Mouse (Mus musculus) midbrain, embryonic 11.5 days (tissue): Measurements from ENCODE around the gene Usp19. TPM values are rescaled to one million over a fixed set of nuclear protein-coding genes. Genes with fewer than 3 reads are reported as not detected.

Experiments
- ATAC-seq: fragments of 200-750 bp; cut with Nextera tagmentation; 2 replicates; pipeline ENCODE4 v1.8.0; 2017; ENCODE audit warnings: moderate TSS enrichment, moderate library complexity; ENCODE audit not compliant: low FRiP score
- DNase-seq: peaks from one replicate; pipeline ENCODE4 v3.0.0; 2015; ENCODE audit warnings: low spot score; ENCODE audit errors: missing footprints
- H3K27ac ChIP-seq: fragments of 300-500 bp; sonication (generic); 2 replicates; pipeline ENCODE4 v1.5.1; 2014; ENCODE audit warnings: low read depth, low read length
- H3K27me3 ChIP-seq: fragments of 300-500 bp; sonication (generic); 2 replicates; pipeline ENCODE4 v1.6.1; 2014; ENCODE audit warnings: mild to moderate bottlenecking, low read length, moderate library complexity, mixed read lengths; ENCODE audit not compliant: control insufficient read depth, insufficient read depth
- H3K36me3 ChIP-seq: fragments of 300-500 bp; sonication (generic); 2 replicates; pipeline ENCODE4 v1.6.1; 2014; ENCODE audit warnings: mild to moderate bottlenecking, low read length, moderate library complexity, mixed read lengths; ENCODE audit not compliant: control insufficient read depth, insufficient read depth
- H3K4me1 ChIP-seq: fragments of 300-500 bp; sonication (generic); 2 replicates; pipeline ENCODE4 v1.6.1; 2014; ENCODE audit warnings: low read length; ENCODE audit not compliant: control insufficient read depth, insufficient read depth
- H3K4me2 ChIP-seq: fragments of 300-500 bp; sonication (generic); 2 replicates; pipeline ENCODE4 v1.6.1; 2014; ENCODE audit warnings: mild to moderate bottlenecking, moderate library complexity
- H3K4me3 ChIP-seq: fragments of 300-500 bp; sonication (generic); 2 replicates; pipeline ENCODE4 v1.5.1; 2014; ENCODE audit warnings: low read depth, low read length
- H3K9ac ChIP-seq: fragments of 300-500 bp; sonication (generic); 2 replicates; pipeline ENCODE4 v1.6.1; 2014; ENCODE audit warnings: low read length
- H3K9me3 ChIP-seq: fragments of 300-500 bp; sonication (generic); 2 replicates; pipeline ENCODE4 v1.6.1; 2016; ENCODE audit warnings: low read length; ENCODE audit not compliant: control insufficient read depth
- WGBS: fragments of 180-500 bp; shearing (Covaris S2); extraction: QIAGEN DNeasy Blood & Tissue Kit; methylation state at CpG from one replicate; pipeline ENCODE4 v1.1.7; 2014; 5-methylcytosine and 5-hydroxymethylcytosine counted together
- polyA plus RNA-seq: library from polyadenylated mRNA; unstranded; fragments of >200 nt; fragmentation: Nextera tagmentation; extraction: Ambion mirVana; gene quantifications from 2 replicates; pipeline ENCODE4 v1.2.1, GENCODE M21; 2014

Usp19 gene
- polyA plus RNA-seq, 1 experiment from 2014 or later, result 63.0 TPM

DNA sequence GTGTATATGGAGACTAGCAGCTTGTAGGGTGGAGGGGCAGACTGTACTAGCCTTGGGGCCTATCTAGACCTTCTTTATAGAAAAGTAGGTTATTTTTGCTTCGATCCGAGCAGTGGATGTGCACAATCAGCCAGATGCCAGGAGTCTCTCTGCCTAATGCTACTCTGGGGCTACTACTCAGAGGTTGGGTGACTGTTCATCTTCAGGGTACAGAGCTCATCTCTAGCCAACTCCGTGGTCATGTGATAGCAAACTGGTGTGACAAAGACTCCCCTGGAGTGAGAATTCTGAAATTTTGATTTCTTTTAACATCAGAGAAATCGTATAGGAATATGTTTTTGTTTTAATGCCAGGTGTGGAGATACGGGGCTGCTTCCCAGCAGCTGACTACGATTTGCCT, 37.5 kb upstream of the Usp19 start:
- peak; percentile 2; the same call in 1 of the 2 replicates for ATAC-seq
- no peaks in the 10 kb centered on the region for H3K27me3 ChIP-seq
- H3K9ac ChIP-seq, result peak overlapping the region; percentile 75
- H3K4me2 ChIP-seq, result peak overlapping the region; percentile 94
- no peak overlapping the region; the same call in 1 of the 2 replicates for H3K27ac ChIP-seq
- H3K36me3 ChIP-seq, result no peaks in the 10 kb centered on the region
- H3K9me3 ChIP-seq, result no peaks in the 10 kb centered on the region
- no peak for DNase-seq
- peak overlapping the region; percentile 57; the same call in 1 of the 2 replicates for H3K4me3 ChIP-seq
- 56% methylated on average over 6 of the region's 6 CpGs for WGBS
- peaks cover 37% of the 10 kb centered on the region for H3K4me1 ChIP-seq

DNA sequence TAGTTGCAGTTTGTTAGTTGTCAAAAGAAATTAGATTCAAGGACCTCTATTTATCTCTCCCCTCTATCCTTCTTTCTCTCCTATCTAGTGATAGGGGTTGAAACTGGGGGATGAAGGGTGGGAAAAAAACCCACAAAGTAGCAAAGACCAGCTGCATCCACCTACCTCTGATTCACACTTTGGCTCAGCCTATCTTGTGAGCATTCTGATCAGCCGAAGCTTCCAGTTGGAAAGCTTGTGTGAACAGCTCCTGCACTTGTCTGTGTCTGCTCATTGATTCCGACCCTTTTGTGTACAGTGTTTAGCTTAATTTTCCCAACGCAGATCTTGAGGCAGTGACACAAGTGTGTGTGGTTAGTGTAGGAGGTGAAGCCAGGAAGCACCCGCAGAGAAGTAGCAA, 36.9 kb upstream of the Usp19 start:
- DNase-seq (peak; percentile 82), ATAC-seq (no peak)
- H3K4me2 ChIP-seq, result no peak overlapping the region
- H3K4me3 ChIP-seq, result no peak overlapping the region
- WGBS, result 85% methylated on average over 4 of the region's 4 CpGs
- H3K36me3 ChIP-seq, result no peaks in the 10 kb centered on the region
- no peaks in the 10 kb centered on the region for H3K27me3 ChIP-seq
- H3K4me1 ChIP-seq, result peaks cover 37% of the 10 kb centered on the region
- H3K9ac ChIP-seq, result no peak overlapping the region; the same call in 1 of the 2 replicates
- H3K9me3 ChIP-seq, result no peaks in the 10 kb centered on the region
- no peak overlapping the region for H3K27ac ChIP-seq

DNA sequence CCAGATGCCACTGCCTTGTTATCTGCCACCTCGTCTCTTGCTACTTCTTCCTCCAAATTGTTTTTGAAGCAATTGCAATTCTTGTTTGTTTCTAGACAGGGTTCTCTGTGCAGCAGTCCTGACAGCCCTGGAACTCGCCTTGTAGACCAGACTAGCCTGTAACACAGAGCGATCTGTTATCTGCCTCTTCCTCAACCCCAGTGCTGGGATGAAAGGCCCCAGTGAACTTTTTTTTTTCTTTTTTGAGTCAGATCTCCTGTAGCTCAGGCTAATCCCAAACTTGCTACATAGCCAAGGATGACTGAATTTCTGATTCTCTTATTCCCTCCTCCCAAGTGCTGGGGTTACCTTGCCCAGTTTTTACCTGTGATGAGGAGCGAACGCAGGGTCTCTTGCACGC, 36.0 kb upstream of the Usp19 start:
- peaks cover 27% of the 10 kb centered on the region for H3K4me1 ChIP-seq
- DNase-seq (no peak), ATAC-seq (no peak)
- H3K4me2 ChIP-seq, result no peak overlapping the region
- no peak overlapping the region for H3K27ac ChIP-seq
- H3K4me3 ChIP-seq, result no peak overlapping the region
- no peaks in the 10 kb centered on the region for H3K27me3 ChIP-seq
- 86% methylated on average over 6 of the region's 6 CpGs for WGBS
- H3K9me3 ChIP-seq, result no peaks in the 10 kb centered on the region
- H3K36me3 ChIP-seq, result no peaks in the 10 kb centered on the region
- no peak overlapping the region for H3K9ac ChIP-seq

DNA sequence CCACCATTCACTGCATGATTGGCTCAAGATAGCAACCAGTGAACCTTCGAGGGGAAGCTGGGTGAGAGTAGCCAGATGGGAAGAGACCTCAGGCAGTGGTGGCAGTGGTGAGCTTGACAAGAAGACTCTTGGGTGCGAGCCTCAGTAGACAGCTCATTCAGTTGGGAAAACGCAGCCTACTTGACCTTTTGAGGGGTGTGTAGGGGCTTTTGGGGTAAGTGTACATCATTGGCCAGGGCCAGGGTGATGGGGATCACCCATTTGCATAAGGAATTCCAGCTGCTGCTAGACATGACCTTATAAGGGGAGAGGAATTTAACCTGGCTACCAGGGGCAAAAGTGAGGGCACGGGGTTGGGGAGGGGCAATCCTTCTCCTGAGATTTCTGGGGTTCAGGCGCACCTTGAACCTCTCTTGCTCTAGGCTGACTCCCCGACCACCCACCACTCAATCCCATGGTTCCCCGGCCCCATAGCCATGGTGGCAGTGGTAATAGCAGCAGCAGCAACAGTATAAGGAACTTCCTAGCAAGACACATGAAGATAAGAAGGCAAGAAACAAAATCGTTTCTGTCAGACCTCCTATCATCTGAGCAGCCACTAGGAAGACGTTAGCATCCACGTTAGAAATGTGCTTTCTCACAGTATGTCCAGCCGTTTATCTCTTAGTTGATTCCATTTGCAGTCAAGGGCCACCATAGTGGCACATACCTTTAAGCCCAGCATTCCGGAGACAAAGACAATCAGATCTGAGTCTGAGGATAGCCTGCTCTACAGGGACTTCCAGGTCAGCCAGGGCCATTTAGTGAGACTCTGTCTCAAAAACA, 34.4 kb upstream of the Usp19 start:
- DNase-seq (peak; percentile 28), ATAC-seq (no peak)
- H3K4me1 ChIP-seq, result peaks cover 13% of the 10 kb centered on the region
- H3K27ac ChIP-seq, result no peak overlapping the region
- 77% methylated on average over 12 of the region's 12 CpGs for WGBS
- no peak overlapping the region for H3K9ac ChIP-seq
- H3K36me3 ChIP-seq, result no peaks in the 10 kb centered on the region
- H3K4me3 ChIP-seq, result no peak overlapping the region
- no peaks in the 10 kb centered on the region for H3K27me3 ChIP-seq
- no peaks in the 10 kb centered on the region for H3K9me3 ChIP-seq
- H3K4me2 ChIP-seq, result no peak overlapping the region

DNA sequence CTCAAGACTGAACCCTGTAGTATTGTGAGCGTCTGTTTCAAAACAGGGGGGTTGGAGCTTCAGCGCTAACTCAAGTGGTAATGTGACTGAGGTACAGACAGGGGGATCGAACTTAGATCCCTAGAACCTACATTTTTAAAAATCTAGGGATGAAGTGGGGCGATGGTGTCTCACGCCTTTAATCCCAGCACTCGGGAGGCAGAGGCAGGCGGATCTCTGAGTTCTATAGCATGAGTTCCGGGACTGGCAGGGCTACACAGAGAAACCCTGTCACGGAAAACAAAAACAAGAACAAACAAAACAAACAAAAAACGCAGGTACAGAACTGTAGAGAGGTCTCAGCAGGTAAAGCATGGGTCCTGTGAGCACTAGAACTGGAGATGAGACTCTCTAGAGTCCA, 33.4 kb upstream of the Usp19 start:
- Histone ChIP-seq H3K27me3 (no peaks in the 10 kb centered on the region), H3K4me2 (no peak overlapping the region), H3K4me3 (no peak overlapping the region), H3K4me1 (peaks cover 13% of the 10 kb centered on the region), H3K36me3 (no peaks in the 10 kb centered on the region), H3K9me3 (no peaks in the 10 kb centered on the region), H3K9ac (no peak overlapping the region), H3K27ac (no peak overlapping the region)
- DNase-seq (peak; percentile 73), ATAC-seq (no peak)
- WGBS, result 90% methylated on average over 10 of the region's 10 CpGs

DNA sequence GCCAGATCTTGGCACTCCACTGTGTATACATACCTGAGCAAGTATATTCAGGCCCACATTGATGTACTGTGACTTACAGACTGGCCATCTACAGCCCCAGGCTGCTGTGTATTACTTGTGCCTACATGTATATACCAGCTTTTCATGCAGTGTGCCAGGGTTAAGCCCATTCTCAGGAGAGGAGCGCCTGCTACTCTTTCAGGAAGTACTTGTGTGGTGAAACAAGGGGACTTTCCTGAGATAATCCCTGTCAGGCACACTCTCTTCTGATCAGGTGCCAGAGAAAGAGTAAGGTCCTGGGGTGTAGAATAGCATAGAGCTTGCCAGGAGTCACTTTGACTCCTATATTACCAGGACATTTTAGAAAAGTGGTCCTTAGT, 30.5 kb upstream of the Usp19 start:
- Histone ChIP-seq H3K27me3 (no peaks in the 10 kb centered on the region), H3K9ac (no peak overlapping the region; the same call in 1 of the 2 replicates), H3K27ac (no peak overlapping the region), H3K4me3 (peak overlapping the region; percentile 69), H3K4me2 (peak overlapping the region; percentile 87; the same call in 1 of the 2 replicates), H3K9me3 (no peaks in the 10 kb centered on the region), H3K4me1 (peaks cover 11% of the 10 kb centered on the region), H3K36me3 (peaks cover 16% of the 10 kb centered on the region; the same call in 1 of the 2 replicates)
- no peak for DNase-seq
- 81% methylated on average over 1 of the region's 1 CpGs for WGBS
- peak; percentile 35; the same call in 1 of the 2 replicates for ATAC-seq

DNA sequence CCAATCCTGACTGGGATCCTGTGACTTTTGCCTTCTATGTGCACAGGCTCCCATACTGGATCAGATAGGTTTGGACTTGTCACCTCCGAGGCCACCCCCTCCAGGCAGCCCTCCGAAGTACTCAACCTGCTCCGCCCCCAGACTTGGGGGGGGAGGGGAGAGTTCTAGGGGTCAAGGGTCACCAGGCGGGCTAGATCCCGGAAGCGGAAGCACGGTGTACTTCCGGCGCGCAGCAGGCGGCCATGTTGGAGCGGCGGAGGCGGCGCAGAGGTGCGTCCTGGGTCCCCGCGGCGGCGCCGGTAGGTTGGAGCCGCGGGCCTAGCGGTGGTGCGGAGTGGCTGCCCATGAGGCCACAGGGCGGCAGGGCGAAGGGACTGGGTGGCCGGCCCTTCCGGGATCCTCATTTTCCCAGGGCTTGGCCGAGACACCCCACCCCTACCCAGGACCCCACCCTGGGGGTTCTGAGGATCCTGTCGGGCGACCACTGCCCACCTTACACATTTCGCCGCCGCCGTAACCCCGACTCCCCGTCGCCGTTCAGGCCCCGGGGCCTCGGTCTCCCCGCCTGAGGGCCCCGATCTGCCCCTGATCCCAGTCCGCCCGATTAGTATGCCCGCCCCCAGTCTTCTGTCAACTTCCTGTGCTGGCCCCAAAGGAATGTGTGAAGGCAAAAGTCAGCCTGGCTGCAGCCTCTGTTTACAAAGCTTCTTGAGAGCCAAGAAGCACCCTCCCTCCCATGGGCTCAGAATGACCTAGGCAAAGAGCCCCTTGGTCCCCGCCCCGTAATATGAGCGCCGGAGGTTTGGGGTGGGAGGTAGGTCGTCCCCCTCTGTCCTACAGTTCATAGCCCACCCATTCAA, 29.9 kb upstream of the Usp19 start, which contains the start of gene Ccdc71:
Ccdc71 (plus strand) TSS at position 209 of the 860 bp plus-strand sequence.
- peak; percentile 86 for ATAC-seq
- Histone ChIP-seq H3K9ac (peak within 1 kb of the TSS; percentile 73), H3K4me1 (peaks cover 11% of the 10 kb centered on the region), H3K4me2 (peak within 1 kb of the TSS; percentile 87), H3K4me3 (peak within 1 kb of the TSS; percentile 69), H3K36me3 (peaks cover 19% of the 10 kb centered on the region), H3K27ac (peak within 1 kb of the TSS; percentile 49), H3K9me3 (no peaks in the 10 kb centered on the region), H3K27me3 (no peaks in the 10 kb centered on the region)
- peak; percentile 99 for DNase-seq
- WGBS, result under 1% methylated on average over 40 of the region's 52 CpGs

DNA sequence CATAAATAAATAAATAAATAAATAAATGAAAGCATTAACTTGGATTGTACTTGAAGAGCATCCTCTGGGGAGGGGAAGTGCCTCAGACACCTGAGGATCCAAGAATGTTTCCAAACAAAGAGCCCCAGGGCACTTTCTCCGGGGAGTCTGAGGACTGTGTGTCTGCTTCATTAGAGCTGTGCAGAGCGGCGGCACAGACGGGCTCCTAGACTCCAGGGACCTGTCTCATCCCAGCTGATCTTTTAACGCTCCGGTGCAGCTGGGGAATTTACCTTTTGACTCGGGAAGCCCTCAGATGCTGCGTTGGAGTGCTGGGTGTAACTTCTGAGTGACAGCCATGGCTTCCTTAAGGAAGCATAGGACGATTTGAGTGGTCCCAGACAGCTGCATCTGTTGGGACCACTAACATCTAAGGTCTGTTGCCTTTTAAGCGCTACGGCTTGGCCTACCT, 29.2 kb upstream of the Usp19 start, which contains the start of gene Klhdc8b:
Klhdc8b (minus strand) TSS at position 401 of the 451 bp plus-strand sequence.
- peak; percentile 88 for DNase-seq
- ATAC-seq, result no peak
- H3K4me2 ChIP-seq, result peak within 1 kb of the TSS; percentile 87
- H3K27ac ChIP-seq, result peak within 1 kb of the TSS; percentile 49
- peak within 1 kb of the TSS; percentile 73 for H3K9ac ChIP-seq
- no peaks in the 10 kb centered on the region for H3K9me3 ChIP-seq
- WGBS, result 28% methylated on average over 11 of the region's 11 CpGs
- peaks cover 11% of the 10 kb centered on the region for H3K4me1 ChIP-seq
- peak within 1 kb of the TSS; percentile 69 for H3K4me3 ChIP-seq
- H3K27me3 ChIP-seq, result no peaks in the 10 kb centered on the region
- peaks cover 23% of the 10 kb centered on the region for H3K36me3 ChIP-seq
